Mouse (Mus musculus): ENCODE results near the gene Olfr1375.
"Not testable (repeated sequence)": the region's sequence is repeated elsewhere in the genome, so short reads cannot be mapped to it uniquely, and the experiment has no call there.

The Olfr1375 gene

DNA sequence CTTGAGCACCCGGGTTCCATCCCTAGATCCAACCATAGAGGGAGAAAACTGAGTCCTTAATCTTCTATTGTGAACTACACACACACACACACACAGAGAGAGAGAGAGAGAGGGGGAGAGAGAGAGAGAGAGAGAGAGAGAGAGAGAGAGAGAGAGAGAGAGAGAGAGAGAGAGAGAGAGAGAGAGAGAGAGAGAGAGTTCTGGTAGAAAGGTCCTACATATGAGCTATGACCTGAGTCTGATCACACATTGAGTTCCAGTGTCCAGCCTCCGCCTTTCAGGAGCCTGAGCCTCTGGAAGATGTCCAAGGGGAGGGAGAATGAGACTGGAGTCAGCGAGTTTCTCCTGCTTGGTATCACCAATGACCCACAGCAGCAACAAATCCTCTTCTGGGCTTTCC lies at the start of gene Olfr1375:
Gene Olfr1375, plus strand, starts transcription at position 301 of the 400 bp plus-strand sequence.
- not testable (repeated sequence) for DNase-seq (ENCODE audit: low read depth, low spot score)

DNA sequence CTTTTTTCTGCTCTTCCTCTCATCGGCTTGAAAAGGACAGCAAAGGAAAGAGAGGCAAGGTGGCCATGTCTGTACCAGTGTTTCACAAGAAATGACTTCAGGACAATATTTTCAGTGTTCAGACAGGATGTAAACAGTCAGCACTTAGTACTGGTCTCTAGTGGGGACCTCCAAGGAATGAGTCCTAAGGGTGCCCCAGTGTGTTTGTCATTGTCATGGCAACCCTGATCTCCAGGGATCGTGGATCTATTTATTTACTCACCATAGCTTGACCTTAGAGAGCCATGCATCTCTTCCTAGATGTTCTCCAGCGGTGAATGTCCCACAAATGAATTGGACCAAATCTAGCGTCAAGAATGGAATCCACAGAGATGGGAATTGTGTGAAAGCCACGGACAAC lies 44.6 kb upstream of the Olfr1375 start, which contains the start of gene Olfr51:
Gene Olfr51, plus strand, starts transcription at position 301 of the 400 bp plus-strand sequence.
- no peak for DNase-seq (ENCODE audit: low read depth, low spot score)

- DNase-seq (ENCODE audit: low read depth, low spot score) = no peak
These were observed 36.1 kb upstream of the Olfr1375 start for GRCm38 (mm10) chr11:51011821-51012220.

GRCm38 (mm10) chr11:51013936-51014335 lies 34.0 kb upstream of the Olfr1375 start, which contains the start of gene Olfr54:
Gene Olfr54, plus strand, starts transcription at chr11:51014236.
- no peak for DNase-seq (ENCODE audit: low read depth, low spot score)

DNA sequence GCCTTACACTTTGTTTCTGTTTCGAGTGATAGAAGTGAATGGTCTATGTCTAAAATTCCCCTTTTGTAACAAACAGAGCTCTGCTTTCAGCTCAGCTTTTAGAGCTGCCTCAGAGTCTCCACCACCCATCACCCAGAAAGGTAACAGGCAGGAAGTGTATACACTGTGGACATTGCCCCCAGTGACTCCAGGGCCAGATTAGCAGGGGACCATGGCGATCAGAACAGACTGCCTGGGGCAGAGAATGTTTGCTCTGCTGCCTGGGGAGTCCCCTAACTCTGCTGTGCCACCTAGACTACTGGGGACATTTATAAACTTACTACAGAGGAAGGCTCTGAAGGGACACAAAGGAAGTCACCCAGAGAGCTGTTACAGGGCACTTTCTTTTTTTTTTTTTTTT lies 31.6 kb upstream of the Olfr1375 start:
- no peak for DNase-seq (ENCODE audit: low read depth, low spot score)

GRCm38 (mm10) chr11:51026811-51027210 lies 21.1 kb upstream of the Olfr1375 start:
- not testable (repeated sequence) for DNase-seq (ENCODE audit: low read depth, low spot score)

GRCm38 (mm10) chr11:51029381-51029780 lies 18.5 kb upstream of the Olfr1375 start:
- not testable (repeated sequence) for DNase-seq (ENCODE audit: low read depth, low spot score)

GRCm38 (mm10) chr11:51030225-51030624 lies 17.7 kb upstream of the Olfr1375 start:
- DNase-seq (ENCODE audit: low read depth, low spot score) = no peak

GRCm38 (mm10) chr11:51032851-51033250 lies 15.1 kb upstream of the Olfr1375 start:
- peak; percentile 62 for DNase-seq (ENCODE audit: low read depth, low spot score)

- not testable (repeated sequence) for DNase-seq (ENCODE audit: low read depth, low spot score)
These were observed 13.8 kb upstream of the Olfr1375 start for GRCm38 (mm10) chr11:51034141-51034540.

GRCm38 (mm10) chr11:51035951-51036350 lies 12.0 kb upstream of the Olfr1375 start:
- DNase-seq (ENCODE audit: low read depth, low spot score) = no peak

GRCm38 (mm10) chr11:51044776-51045175 lies 3.1 kb upstream of the Olfr1375 start:
- DNase-seq (ENCODE audit: low read depth, low spot score) = not testable (repeated sequence)

DNA sequence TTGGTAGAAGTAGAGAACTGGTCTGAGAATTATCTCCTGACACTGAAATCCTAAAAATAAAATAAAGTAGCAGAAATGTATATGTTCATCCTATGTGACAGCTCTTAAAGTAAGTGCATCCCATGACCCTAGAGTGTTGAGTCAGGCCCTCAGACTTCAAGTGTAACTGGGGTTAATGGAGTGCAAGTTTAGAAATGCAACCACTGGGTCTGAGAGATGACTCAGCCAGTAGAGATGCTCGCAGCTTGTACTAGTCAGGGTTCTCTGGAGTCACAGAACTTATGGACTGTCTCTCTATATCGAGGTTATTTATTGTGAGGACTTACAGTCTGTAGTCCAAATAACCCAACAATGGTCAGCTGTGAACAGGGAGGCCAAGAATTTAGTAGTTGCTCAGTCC lies 3.8 kb downstream of the Olfr1375 start:
- peak; percentile 51 for DNase-seq (ENCODE audit: low read depth, low spot score)

DNA sequence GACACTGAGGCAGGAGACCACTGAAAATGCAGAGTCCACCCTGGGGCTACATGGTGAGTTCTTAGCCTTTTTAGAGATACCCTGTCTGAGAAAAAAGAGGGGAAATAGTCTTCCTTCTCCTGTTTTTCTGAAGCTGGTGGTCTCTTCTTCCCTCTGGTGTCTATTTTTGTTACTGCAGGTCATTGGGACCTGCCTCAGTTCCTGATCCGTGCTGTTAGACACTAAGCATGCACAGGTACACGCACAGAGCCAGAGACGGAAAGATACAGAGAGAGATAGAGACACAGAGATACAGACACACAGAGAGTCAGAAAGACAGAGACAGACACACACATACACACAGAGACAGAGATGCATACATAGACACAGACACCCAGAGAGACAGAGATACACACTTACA lies 5.3 kb downstream of the Olfr1375 start:
- peak; percentile 39 for DNase-seq (ENCODE audit: low read depth, low spot score)

DNA sequence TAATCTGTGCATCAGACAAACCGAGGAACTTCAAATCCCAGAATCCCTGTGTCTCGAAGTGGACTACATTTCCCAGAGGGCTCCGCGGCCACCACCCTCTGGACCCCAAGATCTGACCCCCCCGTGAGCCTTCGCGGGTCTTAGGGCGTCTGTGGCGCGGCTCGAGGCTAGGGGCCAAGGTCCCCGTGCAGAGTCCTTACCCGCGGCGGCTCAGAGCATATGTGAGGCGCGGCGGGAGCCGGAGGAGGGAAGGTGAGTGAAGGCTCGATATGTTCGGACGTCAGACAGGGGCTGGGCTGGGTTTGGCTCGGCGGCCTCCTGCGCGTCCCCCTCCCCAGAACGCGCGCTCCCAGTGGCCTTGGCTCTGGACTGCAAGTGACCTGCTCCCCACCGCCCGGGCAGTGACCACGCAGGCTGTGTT lies 11.3 kb downstream of the Olfr1375 start, which contains the start of gene Zfp354a:
Gene Zfp354a, plus strand, starts transcription at position 107 of the 421 bp plus-strand sequence.
- DNase-seq (ENCODE audit: low read depth, low spot score) = peak; percentile 66

- no peak for DNase-seq (ENCODE audit: low read depth, low spot score)
These were observed 11.7 kb downstream of the Olfr1375 start for GRCm38 (mm10) chr11:51059640-51060039.

GRCm38 (mm10) chr11:51060981-51061380 lies 13.1 kb downstream of the Olfr1375 start:
- DNase-seq (ENCODE audit: low read depth, low spot score) = peak; percentile 8

DNA sequence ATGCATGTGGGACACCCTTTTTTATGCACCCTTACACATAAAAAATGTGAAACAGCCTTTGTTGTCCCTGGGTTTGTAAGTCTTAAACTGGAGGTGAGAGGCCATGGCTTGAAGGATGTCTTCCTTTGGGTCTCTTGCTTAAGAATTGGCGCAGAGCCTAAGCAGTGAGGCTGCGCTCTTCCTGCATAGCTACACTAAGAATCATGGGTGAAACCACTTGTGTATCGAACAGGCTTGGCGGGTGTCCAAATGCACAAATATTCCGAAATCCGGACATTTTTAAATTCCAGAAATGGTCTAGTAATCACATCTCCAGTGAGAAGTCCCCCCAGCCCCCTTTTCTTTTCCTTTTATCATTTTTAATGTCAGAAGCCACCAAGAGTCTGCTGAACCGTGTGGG lies 15.4 kb downstream of the Olfr1375 start:
- peak; percentile 23 for DNase-seq (ENCODE audit: low read depth, low spot score)

- DNase-seq (ENCODE audit: low read depth, low spot score) = no peak
These were observed 15.9 kb downstream of the Olfr1375 start for GRCm38 (mm10) chr11:51063841-51064240.

DNA sequence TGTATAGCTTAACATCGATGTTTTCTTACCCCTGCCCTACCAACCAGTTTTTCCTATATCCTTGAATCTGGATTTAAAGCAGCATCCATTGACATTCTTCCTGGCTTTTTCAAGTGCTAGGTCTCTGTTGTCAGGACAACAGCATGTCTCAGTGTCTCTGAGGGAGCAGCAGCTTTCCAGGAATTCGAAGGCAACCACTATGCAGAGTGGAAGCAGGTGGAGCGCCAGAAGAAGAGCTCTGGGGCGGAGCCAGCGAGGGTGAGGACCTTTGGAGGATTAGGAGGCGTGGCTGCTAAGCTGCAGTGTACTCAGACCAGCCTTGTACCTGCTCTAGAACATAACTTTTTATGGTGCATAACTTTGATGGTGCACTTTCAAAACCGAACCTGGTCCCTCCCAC lies 36.6 kb downstream of the Olfr1375 start:
- DNase-seq (ENCODE audit: low read depth, low spot score) = no peak

DNA sequence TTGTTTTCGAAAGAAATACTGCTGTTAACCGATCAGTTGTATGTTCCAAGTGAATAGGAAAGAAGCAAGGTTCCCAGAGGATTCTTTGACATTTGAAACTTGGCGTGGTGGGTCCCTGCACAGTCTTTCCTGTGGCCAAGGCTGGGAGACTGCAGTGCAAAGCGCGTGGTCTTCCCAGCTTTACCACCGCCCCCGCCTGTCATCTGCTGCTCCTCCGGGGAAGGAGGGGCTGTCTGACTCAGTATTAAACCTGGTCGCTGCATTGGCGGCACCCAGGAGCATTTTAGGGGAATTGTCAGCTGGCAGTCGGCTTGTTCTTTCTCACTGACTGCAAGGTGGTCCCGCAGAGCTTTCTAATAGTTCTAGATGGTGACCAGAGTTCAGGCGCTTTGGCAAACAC lies 37.4 kb downstream of the Olfr1375 start:
- DNase-seq (ENCODE audit: low read depth, low spot score) = no peak
